Mouse (Mus musculus) 3T3-L1 (cell line): ENCODE measurements at regions not wholly inside any gene's neighbourhood (a gene's known extent, or its start where the extent isn't known, plus 50 kb on each side); places are given as distances from the start of the nearest gene placed in this dataset.

Experiments used
- DNase-seq: peaks from one replicate; pipeline ENCODE4 v3.0.0-alpha.2; 2015; ENCODE audit warnings: low read depth, low spot score

DNA sequence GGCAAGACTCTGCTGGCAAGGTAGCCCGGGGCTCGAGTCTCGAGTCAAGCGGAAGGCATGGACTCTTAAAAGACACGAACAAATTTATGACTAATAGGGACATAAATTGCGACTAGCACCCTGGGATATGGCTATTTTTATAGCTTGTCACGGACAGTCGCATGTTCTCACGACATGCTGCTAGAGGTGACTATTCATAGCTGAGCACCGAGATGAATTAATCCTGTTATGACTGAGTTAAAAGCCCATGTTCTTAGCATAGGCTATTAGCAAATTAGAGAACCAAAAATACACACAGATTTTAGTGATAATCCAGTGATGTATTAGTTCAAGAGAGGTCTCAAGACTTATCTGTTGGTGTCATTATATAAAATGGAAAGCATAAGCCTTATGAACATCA lies 539.2 kb downstream of the Gm19410 start:
- DNase-seq = no peak

DNA sequence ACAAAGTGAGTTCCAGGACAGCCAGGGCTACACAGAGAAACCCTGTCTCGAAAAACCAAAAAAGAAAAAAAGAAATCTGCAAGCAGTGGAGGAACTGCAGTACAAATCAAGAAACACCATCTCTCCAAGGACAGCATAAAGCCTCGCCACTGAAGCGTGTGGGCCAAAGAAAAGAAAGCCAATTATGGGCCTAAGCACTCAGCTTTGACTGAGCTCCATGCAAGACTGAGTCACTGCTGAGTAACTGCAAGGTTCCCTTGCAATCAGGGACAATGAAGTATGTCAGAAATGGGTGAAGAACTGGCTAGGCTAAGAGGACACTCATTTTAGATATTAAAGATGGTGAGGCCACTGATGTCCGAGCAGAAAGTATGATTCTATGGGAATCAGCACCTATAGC lies 540.7 kb downstream of the Gm19410 start:
- no peak for DNase-seq

DNA sequence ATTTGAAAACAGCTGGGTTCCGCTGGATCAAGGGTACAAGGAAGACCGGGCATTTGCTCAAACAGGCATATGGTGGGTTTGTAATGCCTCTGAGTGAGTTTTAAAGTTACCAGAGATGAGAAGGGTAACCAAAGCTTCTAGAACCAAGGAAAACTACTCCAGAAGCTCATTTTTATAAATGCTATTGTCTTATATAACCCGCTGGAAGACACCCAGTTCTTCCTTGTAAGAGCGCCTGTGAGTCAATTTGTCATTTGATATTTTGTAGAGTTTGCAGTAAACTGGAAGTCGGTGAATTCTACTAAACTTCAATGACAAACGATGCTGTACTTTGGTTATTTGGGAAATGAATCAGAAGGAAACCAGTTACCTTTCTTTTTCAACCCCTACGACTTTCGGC lies 541.9 kb downstream of the Gm19410 start:
- no peak for DNase-seq

DNA sequence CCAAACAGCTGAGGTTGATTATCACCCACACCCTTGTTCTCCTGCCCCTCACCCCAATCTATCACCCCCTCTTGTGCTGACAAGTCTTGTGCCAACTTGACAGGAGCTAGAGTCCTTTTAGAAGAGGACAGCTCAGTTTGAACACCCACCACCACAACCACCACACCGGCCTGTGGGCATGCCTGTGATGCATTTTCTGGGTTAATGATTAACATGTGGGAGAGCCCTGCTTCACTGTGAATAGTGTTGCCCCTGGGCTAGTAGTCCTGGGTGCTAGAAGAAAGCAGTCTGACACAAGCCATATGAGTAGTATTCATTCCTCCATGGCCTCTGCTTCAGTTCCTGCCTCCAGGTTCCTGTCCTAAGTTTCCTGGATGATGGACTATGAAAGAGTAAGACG lies 542.5 kb downstream of the Gm19410 start:
- DNase-seq = no peak

DNA sequence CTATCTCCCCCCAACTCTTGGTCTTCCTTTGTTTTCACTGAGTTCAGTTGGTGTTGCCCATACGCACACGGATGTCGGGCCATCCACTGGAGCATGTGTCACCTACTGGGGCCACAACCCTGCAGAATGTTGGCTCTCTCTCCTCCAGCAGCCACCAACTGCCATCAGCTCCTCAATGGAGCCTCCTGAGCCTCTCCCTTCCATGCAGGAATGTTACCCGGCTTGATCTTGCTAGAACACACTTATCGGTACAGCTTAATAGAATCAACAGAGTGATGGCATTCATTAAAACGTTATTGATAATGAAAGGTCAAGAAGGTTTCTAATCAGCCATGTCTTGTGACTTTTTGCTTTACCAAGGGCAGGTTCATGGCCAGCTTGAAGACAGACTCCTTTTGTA lies 543.7 kb downstream of the Gm19410 start:
- DNase-seq = no peak

DNA sequence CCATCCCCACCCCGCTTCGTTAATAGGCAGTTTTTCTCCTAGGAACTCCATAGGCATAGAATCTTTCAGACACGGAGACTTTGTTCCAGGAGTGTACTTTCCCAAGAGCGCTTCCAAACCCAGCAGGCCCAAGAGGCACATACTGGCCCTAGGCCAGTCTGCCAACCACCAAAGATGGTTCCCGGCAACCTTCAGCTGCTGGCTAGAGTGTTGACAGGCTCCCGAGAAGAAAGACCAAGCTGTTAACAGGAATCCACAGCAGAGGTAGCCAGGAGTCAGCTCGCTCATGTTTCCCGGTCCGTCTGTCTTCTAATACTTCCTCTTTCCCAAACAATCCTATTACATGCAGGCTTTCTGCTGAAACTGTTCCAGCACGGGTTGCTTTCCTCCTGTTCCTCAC lies 544.4 kb downstream of the Gm19410 start:
- no peak for DNase-seq

DNA sequence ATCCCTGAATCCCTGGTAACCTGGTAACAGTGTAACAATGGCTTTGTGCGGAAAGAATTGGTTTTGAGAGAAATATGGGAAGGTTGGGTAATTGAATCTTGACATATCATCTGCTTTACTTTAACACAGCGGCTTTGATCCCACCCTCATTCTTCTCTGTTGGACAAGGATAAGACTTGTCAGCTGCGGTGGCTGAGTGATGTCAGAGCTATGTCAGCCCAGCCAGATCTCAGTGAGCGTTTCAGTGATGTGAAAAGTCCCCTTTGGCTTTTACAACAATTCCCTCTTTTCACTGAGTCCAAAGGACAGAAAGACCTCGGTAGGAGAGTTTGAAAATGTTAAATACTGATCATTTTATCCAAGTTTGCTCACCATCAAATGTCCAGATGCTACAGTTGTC lies 546.1 kb downstream of the Gm19410 start:
- DNase-seq = no peak

DNA sequence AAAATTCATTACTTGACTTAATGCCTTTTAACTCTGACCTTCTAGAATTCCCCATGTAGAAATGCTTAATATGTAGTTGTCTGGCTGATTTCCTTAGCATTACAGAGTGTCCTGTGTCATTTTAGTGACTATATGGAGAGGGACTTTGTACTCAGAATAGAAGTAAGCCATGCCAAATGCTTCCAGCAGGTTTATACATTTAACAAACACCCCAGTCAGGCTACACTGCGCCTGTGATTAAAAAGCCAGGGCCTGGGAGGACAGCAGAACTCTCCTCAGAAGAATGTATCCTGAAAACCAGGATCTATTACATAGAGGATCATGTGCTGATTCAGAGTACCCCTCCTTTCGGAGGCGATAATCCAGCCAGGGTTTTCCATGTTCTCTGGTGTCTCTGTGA lies 547.4 kb downstream of the Gm19410 start:
- no peak for DNase-seq

DNA sequence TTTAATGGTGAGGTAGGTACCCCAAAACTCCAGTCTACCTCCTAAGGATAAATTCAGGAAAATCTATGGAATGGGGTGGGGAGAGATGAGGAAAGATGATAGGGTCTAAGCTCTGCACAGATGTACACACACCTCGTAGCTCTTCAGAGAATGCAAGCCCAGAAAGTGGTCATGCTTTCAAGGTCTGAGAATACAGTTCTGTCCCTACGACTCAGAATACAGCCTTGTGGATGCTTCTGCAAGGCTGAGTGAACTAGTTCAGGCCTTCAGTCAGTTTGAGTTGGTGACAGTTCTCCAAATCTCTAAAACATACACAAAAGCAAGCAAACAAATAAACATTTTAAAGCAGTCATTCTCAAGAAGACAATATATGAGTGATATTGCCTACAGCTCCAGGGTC lies 552.8 kb downstream of the Gm19410 start:
- DNase-seq = no peak

DNA sequence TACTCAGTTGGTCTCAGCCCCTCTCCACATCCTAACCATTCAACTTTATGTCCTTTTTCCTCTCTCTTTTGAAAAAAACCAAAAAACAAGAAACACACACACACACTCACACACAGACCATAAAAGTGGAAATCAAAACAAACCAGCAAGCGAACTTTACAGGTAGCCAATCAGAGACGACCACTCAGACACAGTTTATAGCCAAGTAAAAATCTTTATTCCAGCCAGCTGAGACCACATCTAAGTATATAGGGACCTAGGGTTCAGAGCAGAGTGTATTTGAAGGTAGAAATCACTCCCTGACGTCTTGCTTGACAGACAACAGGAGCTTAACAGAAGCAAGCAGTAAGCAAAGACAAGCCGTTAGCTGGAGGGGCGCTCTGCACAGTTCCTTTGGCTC lies 553.3 kb downstream of the Gm19410 start:
- no peak for DNase-seq

DNA sequence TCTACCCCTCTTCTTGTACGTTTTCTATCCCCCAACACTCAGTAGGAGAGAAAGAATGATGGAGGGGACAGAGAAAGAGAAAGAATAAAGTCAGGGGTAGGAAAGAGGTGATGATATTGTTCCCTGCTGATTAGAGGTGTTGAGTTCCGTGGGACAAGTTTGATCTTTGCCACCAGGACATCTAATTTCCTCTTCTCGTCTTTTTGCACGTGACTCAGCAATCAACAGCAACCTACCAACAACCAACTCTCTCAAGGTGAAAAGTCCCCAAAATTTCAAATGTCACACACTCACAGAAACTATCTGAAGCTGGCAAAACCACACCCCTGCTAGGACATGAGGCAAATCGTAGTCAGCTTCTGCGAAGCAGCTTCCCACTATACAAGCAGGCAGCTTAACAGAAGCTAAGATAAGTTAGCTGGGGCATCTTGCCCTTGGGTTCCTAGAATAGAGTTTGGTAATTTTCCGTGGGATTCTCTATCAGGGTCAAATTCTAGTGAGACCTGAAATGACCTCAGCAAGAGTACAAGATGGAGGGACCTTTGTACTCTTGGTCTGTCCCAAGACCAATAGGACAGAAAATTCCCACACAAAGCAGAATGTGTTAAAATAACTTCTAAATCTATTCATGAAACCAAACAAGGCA lies 553.8 kb downstream of the Gm19410 start:
- no peak for DNase-seq

DNA sequence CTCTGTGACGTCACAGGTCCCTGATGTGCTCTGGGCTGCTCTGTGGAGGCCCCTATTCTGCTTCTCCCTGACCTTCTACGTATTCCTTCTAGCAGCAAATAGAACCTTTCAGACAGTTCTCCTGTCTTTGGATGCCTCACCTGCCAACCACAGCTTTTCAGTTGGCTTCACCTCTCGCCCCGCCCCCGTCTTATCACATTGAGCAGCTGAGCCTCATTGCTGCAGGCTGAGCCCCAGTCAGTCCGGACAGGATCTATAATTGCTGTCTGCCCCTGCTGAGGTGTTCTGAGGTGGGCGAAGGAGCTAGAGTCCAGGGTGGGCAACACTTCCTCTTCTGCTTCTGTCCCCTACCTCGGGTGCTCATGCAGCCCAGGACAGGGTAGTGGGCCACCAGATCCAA lies 556.5 kb downstream of the Gm19410 start:
- DNase-seq = no peak

DNA sequence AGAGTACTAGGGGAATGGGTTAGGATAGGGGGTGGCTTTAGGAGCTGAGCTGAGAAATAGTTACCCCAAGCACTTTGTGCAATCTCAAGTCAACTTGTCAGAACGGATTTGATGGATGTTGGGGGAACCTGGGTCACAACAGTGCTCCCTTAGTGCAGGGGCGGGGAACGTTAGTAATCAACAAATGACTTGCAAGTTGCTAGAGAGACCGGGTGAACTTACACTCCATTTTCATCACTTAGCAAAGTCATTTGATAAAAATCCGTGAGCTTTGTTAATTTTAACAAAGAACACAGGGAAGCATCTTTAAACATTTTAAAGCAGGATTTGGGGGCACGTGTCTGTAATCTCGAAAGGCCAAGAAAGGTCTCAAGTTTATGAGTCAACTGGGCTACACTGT lies 557.0 kb downstream of the Gm19410 start:
- DNase-seq = no peak

DNA sequence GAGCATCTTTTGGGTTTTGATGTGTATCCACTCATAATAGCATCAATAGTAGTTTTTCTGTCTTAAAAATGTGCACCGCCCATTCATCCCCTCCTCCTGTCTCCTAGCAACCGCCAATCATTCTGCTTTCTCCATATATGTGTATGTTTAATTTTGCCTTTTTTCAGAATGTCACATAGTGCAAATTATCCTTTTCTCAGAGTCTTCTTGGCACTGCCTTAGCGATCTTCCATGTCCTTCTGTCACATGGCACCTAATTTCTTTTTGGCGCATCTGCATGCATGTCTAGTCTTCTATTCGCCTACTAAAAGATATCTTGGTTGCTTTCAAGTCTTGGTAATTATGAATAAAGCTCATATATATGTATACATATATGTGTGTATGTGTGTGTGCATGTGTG lies 573.0 kb downstream of the Gm19410 start:
- no peak for DNase-seq

DNA sequence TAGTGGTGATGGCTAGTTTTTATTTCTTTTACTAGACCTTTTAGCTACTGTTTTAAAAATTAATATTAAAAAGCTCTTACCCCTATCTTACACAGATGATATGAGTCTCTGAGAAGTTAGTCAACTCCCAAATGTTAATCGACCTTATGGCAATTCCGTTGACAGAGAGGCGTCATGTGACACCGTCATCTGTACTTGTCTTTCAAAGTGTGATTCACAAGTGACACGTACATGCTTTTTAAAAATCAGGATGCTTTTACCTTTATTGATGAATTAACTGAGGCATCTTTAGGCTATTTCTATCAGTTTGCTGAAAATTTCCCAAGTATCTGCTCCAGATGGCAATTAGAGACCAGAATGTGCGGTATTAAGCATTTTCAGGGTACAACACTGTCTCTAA lies 573.9 kb downstream of the Gm19410 start:
- no peak for DNase-seq

DNA sequence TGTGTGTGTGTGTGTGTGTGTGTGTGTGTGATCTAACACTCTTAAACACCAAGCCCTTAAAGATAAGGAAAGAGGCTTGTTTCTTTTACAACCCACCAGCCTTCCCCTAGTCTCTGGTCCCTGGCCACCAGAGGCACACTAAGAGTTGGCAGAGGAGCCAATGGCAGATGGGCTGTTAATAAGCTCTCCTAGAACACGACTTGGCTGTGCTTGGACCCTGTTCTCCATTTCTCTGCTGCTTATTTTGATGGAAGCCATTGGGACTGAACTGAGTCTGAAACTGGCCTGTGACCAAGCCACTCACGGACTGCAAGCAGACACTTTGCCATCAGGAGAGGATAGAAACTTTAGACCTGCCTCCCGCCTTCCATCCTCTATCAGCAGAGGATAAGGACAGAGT lies 574.9 kb downstream of the Gm19410 start:
- no peak for DNase-seq

DNA sequence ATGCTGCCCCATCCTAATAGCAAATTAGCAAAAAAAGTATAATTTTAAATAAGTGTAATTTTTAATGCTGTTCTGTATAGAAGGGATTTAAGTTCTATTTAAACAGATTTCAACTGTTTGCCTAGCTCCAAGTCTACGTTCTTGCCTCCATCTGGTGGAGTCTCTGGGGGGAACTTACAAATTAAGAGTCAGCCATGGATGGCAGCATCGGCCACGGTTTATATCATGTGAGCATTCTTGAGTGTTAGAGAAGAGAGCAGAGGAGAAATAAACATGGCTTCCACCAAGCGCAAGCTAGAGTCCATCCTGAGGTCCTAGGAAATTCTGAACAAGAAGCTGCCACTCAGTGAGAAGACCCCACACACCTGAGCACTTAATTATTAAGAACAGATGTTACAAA lies 576.4 kb downstream of the Gm19410 start:
- no peak for DNase-seq

DNA sequence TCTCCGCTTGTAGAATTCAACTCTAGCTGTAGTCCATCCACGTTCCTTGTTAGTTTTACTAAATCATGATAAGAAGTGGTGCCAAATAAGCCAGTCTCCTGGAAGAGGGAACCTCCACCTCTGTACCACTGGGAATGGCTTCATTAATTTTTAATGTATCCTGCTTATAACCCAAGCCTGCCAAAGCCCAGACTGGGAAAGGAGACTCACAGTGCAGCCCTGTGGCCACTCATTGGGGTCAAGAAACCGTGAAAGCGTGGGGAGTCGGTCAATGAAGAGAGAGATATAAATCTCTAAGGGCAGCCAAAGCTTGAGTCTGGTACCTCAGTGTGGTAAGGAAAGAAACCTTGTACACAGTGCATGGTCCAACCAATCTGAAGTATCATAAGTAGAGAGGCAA lies 577.1 kb downstream of the Gm19410 start:
- DNase-seq = no peak

DNA sequence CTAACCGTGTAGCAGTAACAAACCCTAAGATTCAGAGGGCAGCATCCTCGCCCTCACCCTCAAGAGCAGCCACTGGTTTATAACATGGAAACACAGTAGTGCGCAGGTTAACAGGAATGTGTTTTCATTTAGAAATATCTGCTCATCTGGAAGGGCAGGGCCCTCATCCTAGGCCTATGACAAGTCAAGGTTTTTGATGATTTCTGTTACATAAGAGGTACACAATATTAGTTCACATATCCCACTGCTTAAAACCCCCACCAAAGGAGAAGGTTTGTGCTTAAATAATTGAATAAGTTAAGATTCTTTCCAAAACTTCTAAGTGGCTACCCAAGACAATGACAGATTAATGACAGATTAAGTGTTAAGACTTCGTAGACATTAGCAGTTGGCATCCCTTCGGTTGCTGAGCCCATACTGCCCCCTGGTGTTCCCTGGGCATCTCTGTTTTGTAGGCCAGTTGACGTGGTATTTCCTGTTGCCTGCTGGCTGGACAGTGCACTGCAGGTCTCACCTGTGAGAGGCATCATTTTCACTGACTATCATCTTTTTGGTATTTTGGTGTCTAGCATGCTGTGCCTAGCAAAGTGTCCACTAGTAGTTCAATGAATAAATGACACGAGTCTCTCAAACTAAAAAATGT lies 581.2 kb downstream of the Gm19410 start:
- DNase-seq = peak; percentile 88

DNA sequence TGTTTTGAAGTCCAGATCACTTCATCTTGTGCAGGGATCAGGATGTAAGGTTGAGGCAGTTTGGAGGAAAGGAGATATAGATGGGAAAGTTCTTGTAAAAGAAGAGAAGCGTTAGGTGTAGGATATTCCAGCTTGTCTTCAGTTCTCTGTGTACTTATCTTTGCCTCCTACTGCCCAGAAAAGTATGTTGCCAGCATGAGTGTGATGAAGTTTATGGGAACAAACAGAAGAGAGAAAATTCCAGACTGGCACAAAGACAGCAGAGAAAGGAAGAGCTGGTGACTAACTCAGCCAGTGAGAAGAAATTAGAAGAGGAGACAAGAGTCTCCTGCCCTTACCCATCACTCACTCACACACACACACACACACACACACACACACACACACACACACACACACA lies 582.5 kb downstream of the Gm19410 start:
- DNase-seq = no peak

DNA sequence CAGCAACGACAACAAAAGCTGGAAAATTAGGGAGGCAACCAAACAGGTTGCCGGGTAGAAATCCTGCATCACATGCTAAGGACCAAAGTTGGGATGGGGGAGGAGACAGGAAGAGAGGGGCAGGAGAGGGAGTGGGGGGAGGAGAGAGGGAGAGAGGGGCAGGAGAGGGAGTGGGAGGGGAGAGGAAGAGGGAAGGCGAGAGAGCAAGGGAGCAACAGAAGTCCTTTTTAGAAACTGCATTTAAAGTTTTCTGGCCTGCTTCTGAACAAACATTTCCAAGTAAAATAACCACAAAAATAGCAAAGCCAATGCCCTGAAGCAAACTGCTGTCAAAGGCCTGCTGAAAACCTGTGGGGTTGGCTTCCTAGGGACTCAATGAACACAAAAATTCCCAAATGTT lies 589.3 kb downstream of the Gm19410 start:
- DNase-seq = peak; percentile 40

DNA sequence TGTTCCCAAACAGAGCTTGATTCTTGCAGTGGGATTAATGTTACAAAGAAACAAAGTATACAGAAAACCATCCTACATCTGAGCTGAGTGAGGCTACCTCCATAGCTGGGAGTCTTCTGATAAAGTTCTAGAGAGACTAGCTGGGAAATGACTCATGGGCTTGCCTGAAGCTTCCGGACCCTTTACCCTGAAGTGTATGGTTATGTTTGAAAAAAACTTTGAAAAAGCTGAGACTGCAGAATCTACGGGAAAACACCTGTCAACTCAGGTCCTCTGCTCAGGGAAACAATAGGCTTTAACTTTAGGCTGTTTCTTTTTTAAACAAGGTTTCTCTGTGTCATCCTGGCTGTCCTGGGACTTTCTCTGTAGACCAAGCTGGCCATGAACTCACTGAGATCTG lies 593.4 kb downstream of the Gm19410 start:
- no peak for DNase-seq

DNA sequence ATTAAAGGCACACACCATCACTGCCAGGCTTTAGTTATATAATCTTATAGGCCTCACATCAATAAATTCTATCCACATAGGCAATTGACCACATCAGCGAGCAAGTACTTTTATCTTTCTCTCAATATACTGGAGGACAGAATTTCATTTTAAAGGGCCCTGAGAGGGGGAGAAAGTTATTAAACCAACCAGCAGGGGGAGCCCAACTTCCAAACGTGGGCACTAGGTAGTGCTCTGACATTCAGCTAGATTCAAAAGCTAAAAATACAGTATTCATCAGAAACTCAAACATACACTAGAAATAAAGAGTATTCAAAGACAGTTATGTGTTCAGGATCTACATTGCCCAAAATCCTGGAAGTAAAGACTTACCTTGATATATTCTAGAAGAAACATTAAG lies 595.7 kb downstream of the Gm19410 start:
- DNase-seq = peak; percentile 85

DNA sequence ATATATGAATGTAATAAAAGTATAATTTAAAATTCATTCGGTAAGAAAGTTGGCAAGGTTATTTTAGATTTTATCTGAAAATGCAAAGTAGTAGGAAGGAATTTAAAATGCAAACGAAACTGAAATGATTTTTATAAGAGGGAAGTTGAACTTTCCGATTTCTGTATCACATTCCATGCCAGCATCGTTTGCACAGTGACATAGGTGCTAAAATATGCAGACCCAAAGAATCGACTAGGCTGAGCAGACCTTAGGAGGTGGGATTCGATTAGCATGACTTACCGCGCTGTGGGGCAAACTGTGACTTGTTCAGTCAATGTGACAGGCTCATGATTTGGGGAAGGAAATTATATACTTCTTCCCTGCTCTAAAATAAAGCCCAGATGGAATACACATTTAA lies 596.2 kb downstream of the Gm19410 start:
- no peak for DNase-seq
